Mouse (Mus musculus): ENCODE data around the gene Fam114a2. TPM values are rescaled to one million over a fixed set of nuclear protein-coding genes. Genes with fewer than 3 reads are reported as not detected.

Gene Fam114a2
- polyA plus RNA-seq, 1 experiment from 2014 or later, result 85.9 TPM

DNA sequence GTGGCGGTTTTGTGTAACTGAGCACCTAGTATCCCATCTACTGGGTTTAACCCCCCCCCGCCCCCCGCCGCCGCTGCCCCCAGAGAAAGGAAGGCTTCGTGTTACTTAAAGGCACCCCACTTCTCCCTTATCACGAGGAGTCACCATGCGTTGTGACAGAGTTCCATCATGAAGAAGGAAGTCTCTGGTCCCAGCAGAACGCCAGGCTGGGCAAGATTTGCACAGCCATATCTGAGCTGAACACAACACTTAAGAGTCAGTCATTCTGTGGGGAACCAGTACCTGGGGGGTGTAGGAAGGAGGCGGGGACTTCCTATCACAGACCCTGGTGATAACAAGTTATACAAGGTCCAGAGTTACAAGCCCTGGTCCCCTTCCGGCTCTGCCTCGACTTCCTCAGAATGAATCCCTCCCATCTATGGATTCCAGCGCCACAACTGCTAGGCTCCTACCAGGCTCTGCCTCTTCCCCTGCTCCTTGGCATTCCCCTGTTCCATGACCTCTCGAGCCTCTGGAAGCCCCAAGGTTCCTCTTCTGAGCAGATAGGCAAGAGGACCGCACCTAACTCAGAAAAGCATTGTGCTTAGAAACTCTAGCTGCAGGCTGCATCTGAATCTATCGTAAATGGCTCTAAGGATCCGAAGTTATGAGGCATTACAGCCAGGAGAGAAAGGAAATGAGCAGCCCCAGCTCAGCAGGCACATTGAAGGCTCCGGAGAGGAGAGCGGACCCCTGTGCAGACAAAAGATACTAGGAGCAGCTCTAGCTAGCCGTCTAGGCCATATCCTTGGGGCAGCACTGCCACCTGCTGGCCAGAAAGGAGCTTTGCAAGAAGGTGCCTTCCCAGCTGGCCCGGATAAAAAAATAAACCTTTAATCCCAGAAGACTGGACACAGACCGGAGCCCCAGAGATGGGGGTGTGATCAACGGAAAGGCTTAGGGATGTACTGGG is 51.0 kb downstream of the Fam114a2 start:
- H3K27ac ChIP-seq (ENCODE audit: low read length), result no peak overlapping the region
- H3K4me2 ChIP-seq (ENCODE audit: low read depth, low read length), result no peak overlapping the region
- no peaks in the 10 kb centered on the region for H3K27me3 ChIP-seq (ENCODE audit: control insufficient read depth, insufficient read depth, low read depth, low read length)
- peak; percentile 52; the same call in 1 of the 2 replicates for ATAC-seq (ENCODE audit: low read depth)
- H3K4me1 ChIP-seq (replicated peaks; ENCODE audit: control insufficient read depth, insufficient read depth, low read length), result no peaks in the 10 kb centered on the region
- no peak overlapping the region for H3K4me3 ChIP-seq (ENCODE audit: low read length)
- no peak overlapping the region for H3K9ac ChIP-seq (ENCODE audit: low read length)
- no peaks in the 10 kb centered on the region for H3K9me3 ChIP-seq (ENCODE audit: control insufficient read depth, low read length)
- no peaks in the 10 kb centered on the region for H3K36me3 ChIP-seq (ENCODE audit: control insufficient read depth, insufficient read depth, low read length)
- WGBS, result 55% methylated on average over 23 of the region's 23 CpGs

DNA sequence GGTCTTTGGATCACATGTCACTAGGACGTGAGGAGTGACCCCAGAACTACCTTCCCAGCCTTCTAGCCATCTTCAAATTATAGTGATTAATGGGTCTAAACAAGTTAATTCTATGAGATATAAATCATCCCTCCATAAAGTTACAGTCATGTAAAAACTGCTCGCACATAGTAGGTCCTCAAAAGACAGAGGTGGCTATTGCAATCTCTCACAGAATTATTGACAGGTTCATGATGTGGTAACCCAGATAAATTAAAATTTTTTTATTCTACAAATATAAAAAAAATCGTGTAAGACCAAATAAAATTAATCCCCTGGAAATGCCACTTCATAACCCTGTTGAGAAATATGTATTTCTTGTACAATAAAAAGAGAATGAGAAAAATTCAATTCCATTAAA is 52.6 kb downstream of the Fam114a2 start:
- no peak overlapping the region for H3K4me3 ChIP-seq (ENCODE audit: low read length)
- no peak overlapping the region for H3K4me2 ChIP-seq (ENCODE audit: low read depth, low read length)
- H3K36me3 ChIP-seq (ENCODE audit: control insufficient read depth, insufficient read depth, low read length), result no peaks in the 10 kb centered on the region
- ATAC-seq (ENCODE audit: low read depth), result no peak
- no peaks in the 10 kb centered on the region for H3K9me3 ChIP-seq (ENCODE audit: control insufficient read depth, low read length)
- no peak overlapping the region for H3K27ac ChIP-seq (ENCODE audit: low read length)
- no peaks in the 10 kb centered on the region for H3K27me3 ChIP-seq (ENCODE audit: control insufficient read depth, insufficient read depth, low read depth, low read length)
- H3K9ac ChIP-seq (ENCODE audit: low read length), result no peak overlapping the region
- 62% methylated on average over 3 of the region's 3 CpGs for WGBS
- H3K4me1 ChIP-seq (replicated peaks; ENCODE audit: control insufficient read depth, insufficient read depth, low read length), result no peaks in the 10 kb centered on the region

- Histone ChIP-seq H3K9ac (ENCODE audit: low read length) (no peak overlapping the region), H3K9me3 (ENCODE audit: control insufficient read depth, low read length) (no peaks in the 10 kb centered on the region), H3K4me1 (replicated peaks; ENCODE audit: control insufficient read depth, insufficient read depth, low read length) (no peaks in the 10 kb centered on the region), H3K4me3 (ENCODE audit: low read length) (no peak overlapping the region), H3K27me3 (ENCODE audit: control insufficient read depth, insufficient read depth, low read depth, low read length) (no peaks in the 10 kb centered on the region), H3K27ac (ENCODE audit: low read length) (no peak overlapping the region), H3K4me2 (ENCODE audit: low read depth, low read length) (no peak overlapping the region), H3K36me3 (ENCODE audit: control insufficient read depth, insufficient read depth, low read length) (no peaks in the 10 kb centered on the region)
- 0 out of 2 replicates have a peak, but pooled peaks have one; percentile 4 for ATAC-seq (ENCODE audit: low read depth)
- WGBS, result 49% methylated on average over 8 of the region's 8 CpGs
These were observed 53.4 kb downstream of the Fam114a2 start for GRCm38 (mm10) chr11:57465025-57465424.

DNA sequence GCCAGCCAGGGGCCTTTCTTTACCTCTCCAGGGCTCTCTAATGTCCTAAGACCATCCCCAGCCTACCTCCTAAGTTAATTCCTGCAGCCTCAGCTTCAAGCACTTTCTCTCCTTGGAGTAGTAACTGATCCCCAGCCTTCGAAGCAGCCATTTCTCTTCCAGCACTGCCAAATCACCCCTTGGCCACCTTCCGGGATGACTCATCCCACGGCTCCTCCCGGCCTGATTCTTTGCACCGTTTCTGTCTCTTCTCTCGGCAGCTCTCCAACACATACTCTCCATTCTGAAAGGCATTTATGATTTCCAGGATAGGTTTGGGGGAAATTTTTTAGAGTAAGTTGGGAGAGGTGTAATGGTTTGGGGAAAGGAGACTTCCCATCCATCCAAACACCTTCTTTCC is 58.7 kb downstream of the Fam114a2 start:
- H3K36me3 ChIP-seq (ENCODE audit: control insufficient read depth, insufficient read depth, low read length), result no peaks in the 10 kb centered on the region
- no peak overlapping the region for H3K4me3 ChIP-seq (ENCODE audit: low read length)
- no peak for ATAC-seq (ENCODE audit: low read depth)
- no peaks in the 10 kb centered on the region for H3K27me3 ChIP-seq (ENCODE audit: control insufficient read depth, insufficient read depth, low read depth, low read length)
- H3K9ac ChIP-seq (ENCODE audit: low read length), result no peak overlapping the region
- WGBS, result 57% methylated on average over 6 of the region's 6 CpGs
- H3K4me1 ChIP-seq (replicated peaks; ENCODE audit: control insufficient read depth, insufficient read depth, low read length), result no peaks in the 10 kb centered on the region
- H3K9me3 ChIP-seq (ENCODE audit: control insufficient read depth, low read length), result no peaks in the 10 kb centered on the region
- no peak overlapping the region for H3K27ac ChIP-seq (ENCODE audit: low read length)
- no peak overlapping the region for H3K4me2 ChIP-seq (ENCODE audit: low read depth, low read length)

GRCm38 (mm10) chr11:57454421-57454820 is 64.0 kb downstream of the Fam114a2 start:
- WGBS, result 30% methylated on average over 5 of the region's 5 CpGs
- Histone ChIP-seq H3K27ac (ENCODE audit: low read length) (no peak overlapping the region), H3K4me2 (ENCODE audit: low read depth, low read length) (no peak overlapping the region), H3K9ac (ENCODE audit: low read length) (no peak overlapping the region), H3K4me3 (ENCODE audit: low read length) (no peak overlapping the region), H3K27me3 (ENCODE audit: control insufficient read depth, insufficient read depth, low read depth, low read length) (no peaks in the 10 kb centered on the region), H3K9me3 (ENCODE audit: control insufficient read depth, low read length) (no peaks in the 10 kb centered on the region), H3K36me3 (ENCODE audit: control insufficient read depth, insufficient read depth, low read length) (no peaks in the 10 kb centered on the region), H3K4me1 (replicated peaks; ENCODE audit: control insufficient read depth, insufficient read depth, low read length) (no peaks in the 10 kb centered on the region)
- no peak for ATAC-seq (ENCODE audit: low read depth)

DNA sequence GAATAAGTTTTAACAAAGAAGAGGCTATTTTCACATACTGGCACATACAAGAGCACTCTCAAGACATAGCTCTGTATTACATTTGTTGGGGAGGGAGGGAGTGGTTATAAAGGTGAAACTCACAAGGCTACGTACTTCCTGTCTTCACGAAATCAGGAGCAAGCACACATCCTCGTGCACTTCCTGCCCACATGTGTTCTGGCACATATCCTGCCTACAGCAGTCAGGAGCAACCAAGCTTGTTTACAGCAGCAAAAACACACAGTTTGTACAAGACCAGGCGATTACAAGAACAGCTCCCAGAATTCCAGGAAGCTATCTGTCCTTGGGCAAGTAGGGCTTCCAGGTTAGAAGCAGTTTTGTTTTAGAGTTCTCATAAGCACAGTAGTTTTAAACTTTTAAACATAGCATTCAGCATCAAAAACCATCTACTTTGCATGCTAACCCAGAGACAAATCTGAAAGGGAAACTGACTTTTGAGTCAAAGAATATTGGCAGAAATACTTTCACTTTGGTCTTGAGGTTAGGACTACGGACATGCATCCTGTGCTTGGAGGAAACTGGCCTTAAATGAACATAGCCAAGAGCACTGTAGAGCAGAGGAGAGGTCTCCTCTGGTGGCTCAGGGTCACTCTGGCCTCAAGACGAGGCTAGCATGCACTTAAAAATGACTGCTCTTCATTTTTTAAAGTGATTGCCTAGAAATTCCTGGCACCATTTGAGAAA is 73.0 kb downstream of the Fam114a2 start:
- Histone ChIP-seq H3K4me1 (replicated peaks; ENCODE audit: control insufficient read depth, insufficient read depth, low read length) (no peaks in the 10 kb centered on the region), H3K36me3 (ENCODE audit: control insufficient read depth, insufficient read depth, low read length) (no peaks in the 10 kb centered on the region), H3K9ac (ENCODE audit: low read length) (no peak overlapping the region), H3K9me3 (ENCODE audit: control insufficient read depth, low read length) (no peaks in the 10 kb centered on the region), H3K27ac (ENCODE audit: low read length) (peak overlapping the region; percentile 31; the same call in 1 of the 2 replicates), H3K4me3 (ENCODE audit: low read length) (no peak overlapping the region), H3K4me2 (ENCODE audit: low read depth, low read length) (no peak overlapping the region), H3K27me3 (ENCODE audit: control insufficient read depth, insufficient read depth, low read depth, low read length) (no peaks in the 10 kb centered on the region)
- WGBS, result 43% methylated on average over 6 of the region's 6 CpGs
- peak; percentile 74 for ATAC-seq (ENCODE audit: low read depth)

GRCm38 (mm10) chr11:57434153-57434552 is 84.3 kb downstream of the Fam114a2 start:
- H3K4me2 ChIP-seq (ENCODE audit: low read depth, low read length), result no peak overlapping the region
- no peaks in the 10 kb centered on the region for H3K9me3 ChIP-seq (ENCODE audit: control insufficient read depth, low read length)
- H3K27ac ChIP-seq (ENCODE audit: low read length), result no peak overlapping the region
- H3K4me3 ChIP-seq (ENCODE audit: low read length), result no peak overlapping the region
- no peaks in the 10 kb centered on the region for H3K4me1 ChIP-seq (replicated peaks; ENCODE audit: control insufficient read depth, insufficient read depth, low read length)
- H3K9ac ChIP-seq (ENCODE audit: low read length), result no peak overlapping the region
- no peak for ATAC-seq (ENCODE audit: low read depth)
- no peaks in the 10 kb centered on the region for H3K27me3 ChIP-seq (ENCODE audit: control insufficient read depth, insufficient read depth, low read depth, low read length)
- H3K36me3 ChIP-seq (ENCODE audit: control insufficient read depth, insufficient read depth, low read length), result no peaks in the 10 kb centered on the region
- 0% methylated on average over 1 of the region's 1 CpGs for WGBS

Other genes with a start within 250 kb of the Fam114a2 start
- gene Mfap3, start within 50 bp of the Fam114a2 start, polyA plus RNA-seq (2015; fragmentation: Nextera tagmentation; extraction: Ambion mirVana), result 42.5 and 45.2 TPM in 2 replicates
- 12.4 and 12.8 TPM in 2 replicates for gene Galnt10, start 126.8 kb upstream of the Fam114a2 start, polyA plus RNA-seq (2015; fragmentation: Nextera tagmentation; extraction: Ambion mirVana)